Mouse (Mus musculus): ENCODE results near the gene Creb3l1.

Gene Creb3l1

GRCm38 (mm10) chr2:92030554-92030953, 6.3 kb upstream of the Creb3l1 start:
- no peak for DNase-seq (ENCODE audit: low spot score)

- no peak for DNase-seq (ENCODE audit: low spot score)
Observed at GRCm38 (mm10) chr2:92029387-92030133, 5.3 kb upstream of the Creb3l1 start.

- DNase-seq (ENCODE audit: low spot score), result no peak
Observed at GRCm38 (mm10) chr2:92027811-92028590, 3.7 kb upstream of the Creb3l1 start.

- no peak for DNase-seq (ENCODE audit: low spot score)
Observed at GRCm38 (mm10) chr2:92025966-92026365, 1.7 kb upstream of the Creb3l1 start.

GRCm38 (mm10) chr2:92025202-92025601, 900 bp upstream of the Creb3l1 start:
- DNase-seq (ENCODE audit: low spot score), result no peak

- DNase-seq (ENCODE audit: low spot score), result no peak
Observed at GRCm38 (mm10) chr2:92023362-92024273, 684 bp downstream of the Creb3l1 start.

- DNase-seq (ENCODE audit: low spot score), result no peak
Observed at GRCm38 (mm10) chr2:92020676-92021265, 3.5 kb downstream of the Creb3l1 start.

- DNase-seq (ENCODE audit: low spot score), result no peak
Observed at GRCm38 (mm10) chr2:92017440-92017839, 6.9 kb downstream of the Creb3l1 start.

- no peak for DNase-seq (ENCODE audit: low spot score)
Observed at GRCm38 (mm10) chr2:92016981-92017380, 7.3 kb downstream of the Creb3l1 start.

GRCm38 (mm10) chr2:92014891-92015290, 9.4 kb downstream of the Creb3l1 start:
- no peak for DNase-seq (ENCODE audit: low spot score)

- no peak for DNase-seq (ENCODE audit: low spot score)
Observed at GRCm38 (mm10) chr2:92014248-92014647, 10.1 kb downstream of the Creb3l1 start.

GRCm38 (mm10) chr2:92012768-92013445, 11.4 kb downstream of the Creb3l1 start:
- DNase-seq (ENCODE audit: low spot score), result no peak

- no peak for DNase-seq (ENCODE audit: low spot score)
Observed at GRCm38 (mm10) chr2:92011424-92012353, 12.6 kb downstream of the Creb3l1 start.

- DNase-seq (ENCODE audit: low spot score), result no peak
Observed at GRCm38 (mm10) chr2:92008623-92009404, 15.5 kb downstream of the Creb3l1 start.

GRCm38 (mm10) chr2:92007933-92008622, 16.2 kb downstream of the Creb3l1 start:
- peak; percentile 88 for DNase-seq (ENCODE audit: low spot score)

- DNase-seq (ENCODE audit: low spot score), result no peak
Observed at GRCm38 (mm10) chr2:92006983-92007921, 17.1 kb downstream of the Creb3l1 start.

- no peak for DNase-seq (ENCODE audit: low spot score)
Observed at GRCm38 (mm10) chr2:92006491-92006890, 17.8 kb downstream of the Creb3l1 start.

- DNase-seq (ENCODE audit: low spot score), result no peak
Observed at GRCm38 (mm10) chr2:92004617-92005016, 19.7 kb downstream of the Creb3l1 start.

Data from layer of hippocampus, adult 9-10 months (tissue).